Mouse (Mus musculus): Measurements from ENCODE around the gene Gpha2.
A peak's percentile ranks its signal among the peaks of the same experiment; 100 is the strongest.

The Gpha2 gene

GRCm38 (mm10) chr19:6273998-6274608 lies 47.9 kb downstream of the Gpha2 start:
- DNase-seq, result peak; percentile 32 to 50

- no peak for DNase-seq
Observed at GRCm38 (mm10) chr19:6275740-6276389, 49.7 kb downstream of the Gpha2 start.

GRCm38 (mm10) chr19:6276426-6277421 lies 50.5 kb downstream of the Gpha2 start, which contains the start of gene Ehd1:
Ehd1 (plus strand) TSS chr19:6276725.
- peak; percentile 96 to 97 for DNase-seq

Measured in cerebellum, postnatal 36 days (tissue).